Mouse (Mus musculus) naive thymus-derived CD4-positive, alpha-beta T cell, adult 2 months (primary cell): ENCODE data around the gene Tm7sf3.

Experiments used
- DNase-seq: peaks from one replicate; pipeline ENCODE4 v3.0.0-alpha.2; 2011; ENCODE audit warnings: low read depth

The Tm7sf3 gene

DNA sequence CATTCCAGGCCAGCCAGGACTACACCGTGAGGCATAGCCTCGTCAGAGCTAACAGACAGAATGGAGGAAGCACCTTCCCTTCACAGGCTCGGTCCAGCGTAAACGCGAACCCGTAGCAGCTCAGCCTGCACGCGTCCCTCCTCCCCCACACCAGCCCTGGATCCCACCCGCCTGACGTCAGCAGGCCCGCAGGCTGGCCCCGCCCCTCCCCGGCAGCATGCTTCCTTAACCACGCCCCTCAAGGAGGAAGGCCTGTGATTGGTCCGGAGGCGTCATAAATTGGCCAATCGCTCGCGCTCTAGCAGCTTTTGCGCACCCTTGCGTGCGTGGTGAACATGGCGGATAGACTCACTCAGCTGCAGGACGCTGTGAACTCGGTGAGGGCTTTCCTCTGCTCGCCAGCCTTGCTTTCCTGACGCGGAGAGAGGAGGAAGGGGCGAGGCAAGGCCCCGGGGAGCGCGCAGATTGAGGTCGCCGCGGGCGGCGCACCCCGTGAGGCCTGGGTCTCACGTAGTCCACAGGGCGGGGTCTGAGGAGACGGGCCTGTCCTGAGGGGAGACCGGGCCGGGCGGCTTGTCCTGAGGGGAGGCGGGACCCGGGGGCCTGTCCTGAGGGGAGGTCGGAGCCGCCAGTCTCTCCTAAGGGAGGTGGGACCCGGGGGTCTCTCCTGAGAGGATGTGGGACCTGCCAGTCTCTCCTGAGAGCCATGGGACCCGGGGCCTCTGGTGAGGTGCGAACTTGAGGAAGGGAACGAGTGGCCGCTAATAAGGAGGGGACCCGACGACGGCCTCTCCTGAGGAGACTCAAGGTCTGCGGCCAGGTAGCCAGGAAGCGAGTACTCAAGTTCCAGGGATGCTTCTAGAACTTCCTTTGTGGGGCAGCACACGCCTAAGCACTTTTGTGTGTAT is at the start of gene Tm7sf3, which contains the start of gene Med21:
Tm7sf3 (minus strand) TSS at position 549 of the 908 bp plus-strand sequence.
Med21 (plus strand) TSS at position 272 of the 908 bp plus-strand sequence.
- DNase-seq: peak; percentile 98

DNA sequence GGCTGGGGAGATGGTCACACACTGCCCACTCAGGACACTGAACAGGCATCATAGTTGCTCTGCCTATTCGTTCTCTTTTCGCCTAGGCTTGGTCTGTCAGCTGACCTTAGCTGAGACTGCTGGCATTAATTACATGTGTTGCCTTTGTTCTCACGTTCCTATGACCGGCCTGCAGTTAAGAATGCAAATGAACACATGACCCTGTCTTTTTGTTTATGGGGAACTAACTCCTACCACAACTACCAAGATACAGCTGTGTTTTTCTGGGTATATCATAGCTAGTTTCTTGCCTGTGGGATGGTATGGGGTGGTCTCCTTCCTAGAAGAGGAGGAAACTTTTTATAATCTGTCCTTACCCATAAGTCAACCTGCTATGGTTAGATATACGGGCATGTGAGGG is 46.2 kb upstream of the Tm7sf3 start:
- DNase-seq: no peak

DNA sequence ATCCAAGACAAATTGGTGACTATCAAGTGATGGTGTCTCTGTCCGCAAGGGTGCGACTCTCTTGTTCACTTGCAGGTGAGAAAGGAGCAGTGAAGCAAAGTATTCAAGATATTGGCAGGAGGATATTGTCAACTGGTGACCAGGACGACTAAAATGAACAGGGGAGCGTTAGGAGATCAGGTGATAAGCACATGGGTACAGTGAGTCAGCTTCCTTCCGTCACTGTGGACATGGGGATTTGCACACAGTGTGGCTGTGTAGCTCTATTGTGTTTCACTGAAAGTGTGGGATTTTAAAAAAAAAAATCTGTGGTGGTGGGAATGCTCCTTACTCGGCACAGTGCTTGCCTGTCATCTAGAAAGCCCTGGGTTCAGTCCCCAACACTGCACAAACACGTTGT is 45.4 kb upstream of the Tm7sf3 start:
- no peak for DNase-seq

DNA sequence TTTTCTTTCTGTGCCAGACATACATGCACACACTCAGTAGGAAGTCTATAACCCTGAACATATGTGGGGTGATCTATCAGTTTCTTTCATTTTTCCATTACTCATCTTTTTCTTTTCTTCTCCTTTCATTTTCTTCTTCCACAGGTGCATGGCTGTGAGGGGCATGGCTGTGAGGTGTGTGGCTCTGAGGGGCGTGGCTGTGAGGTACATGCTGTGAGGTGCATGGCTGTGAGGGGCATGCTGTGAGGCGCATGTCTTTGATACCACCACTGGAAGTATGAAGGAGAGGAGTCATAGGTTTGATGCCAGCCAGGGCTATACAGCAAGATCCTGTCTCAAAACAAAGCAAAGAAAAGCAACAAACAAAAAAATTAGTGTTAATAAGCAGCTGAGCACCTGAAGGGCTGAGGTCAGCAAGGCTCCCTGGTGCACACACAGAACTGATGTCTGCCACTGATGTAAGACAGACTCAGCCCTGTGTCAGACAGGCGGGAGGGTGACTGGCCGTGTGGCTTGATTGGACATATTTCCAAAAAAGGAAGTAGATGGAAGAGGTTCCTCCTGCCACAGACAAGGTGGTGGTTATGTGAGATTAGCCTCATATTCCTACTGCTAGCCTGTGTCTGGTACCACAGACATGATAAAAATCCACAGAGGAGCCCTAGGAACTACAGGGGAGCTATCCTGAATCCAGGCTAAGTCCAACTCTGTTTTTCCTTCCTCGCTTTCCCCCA is 44.0 kb upstream of the Tm7sf3 start:
- no peak for DNase-seq

DNA sequence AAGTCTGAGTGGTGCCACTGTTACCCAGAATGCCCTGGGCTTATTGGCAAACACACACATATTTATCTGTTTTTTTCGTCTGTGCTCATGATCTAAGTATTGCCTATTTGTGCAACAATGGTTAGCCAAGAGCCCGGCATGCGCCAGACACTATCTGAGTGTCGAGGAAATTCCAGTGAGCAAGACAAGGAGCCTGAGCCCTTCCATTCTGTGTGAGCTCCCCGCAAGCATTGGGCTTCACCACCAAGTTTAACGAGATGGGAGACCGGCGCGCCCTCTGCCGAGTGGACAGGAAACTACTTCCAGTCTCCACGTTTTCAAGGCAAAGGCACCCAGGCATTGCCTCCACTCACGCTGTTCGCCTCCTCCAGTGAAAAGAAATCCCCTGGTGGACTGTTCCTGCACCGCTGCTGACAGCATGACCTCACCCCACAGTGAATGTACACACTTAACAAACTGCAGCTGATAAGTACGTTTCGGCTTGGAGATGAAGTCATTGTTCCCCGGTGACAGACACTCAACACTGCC is 43.2 kb upstream of the Tm7sf3 start:
- peak; percentile 19 for DNase-seq

DNA sequence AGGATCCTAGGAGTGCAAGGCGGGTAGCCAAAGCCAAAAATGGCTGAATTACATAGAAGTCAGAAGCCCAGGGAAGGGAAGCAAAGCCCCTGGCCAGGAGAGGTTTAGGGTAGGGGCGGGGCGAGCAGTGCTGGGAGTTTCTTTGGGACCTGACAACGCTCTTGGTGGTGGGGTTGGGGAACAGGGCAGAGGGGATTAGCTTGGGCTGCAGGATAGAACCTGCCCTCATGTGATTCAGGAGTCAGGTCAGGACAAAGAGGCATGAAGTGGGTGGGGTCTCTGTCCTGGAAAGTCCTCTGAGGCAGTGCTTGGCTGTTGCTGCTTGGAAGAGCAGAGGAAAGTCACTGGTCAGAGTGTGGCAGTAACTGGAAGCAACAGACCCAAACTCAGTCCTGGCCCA is 41.3 kb upstream of the Tm7sf3 start:
- no peak for DNase-seq

DNA sequence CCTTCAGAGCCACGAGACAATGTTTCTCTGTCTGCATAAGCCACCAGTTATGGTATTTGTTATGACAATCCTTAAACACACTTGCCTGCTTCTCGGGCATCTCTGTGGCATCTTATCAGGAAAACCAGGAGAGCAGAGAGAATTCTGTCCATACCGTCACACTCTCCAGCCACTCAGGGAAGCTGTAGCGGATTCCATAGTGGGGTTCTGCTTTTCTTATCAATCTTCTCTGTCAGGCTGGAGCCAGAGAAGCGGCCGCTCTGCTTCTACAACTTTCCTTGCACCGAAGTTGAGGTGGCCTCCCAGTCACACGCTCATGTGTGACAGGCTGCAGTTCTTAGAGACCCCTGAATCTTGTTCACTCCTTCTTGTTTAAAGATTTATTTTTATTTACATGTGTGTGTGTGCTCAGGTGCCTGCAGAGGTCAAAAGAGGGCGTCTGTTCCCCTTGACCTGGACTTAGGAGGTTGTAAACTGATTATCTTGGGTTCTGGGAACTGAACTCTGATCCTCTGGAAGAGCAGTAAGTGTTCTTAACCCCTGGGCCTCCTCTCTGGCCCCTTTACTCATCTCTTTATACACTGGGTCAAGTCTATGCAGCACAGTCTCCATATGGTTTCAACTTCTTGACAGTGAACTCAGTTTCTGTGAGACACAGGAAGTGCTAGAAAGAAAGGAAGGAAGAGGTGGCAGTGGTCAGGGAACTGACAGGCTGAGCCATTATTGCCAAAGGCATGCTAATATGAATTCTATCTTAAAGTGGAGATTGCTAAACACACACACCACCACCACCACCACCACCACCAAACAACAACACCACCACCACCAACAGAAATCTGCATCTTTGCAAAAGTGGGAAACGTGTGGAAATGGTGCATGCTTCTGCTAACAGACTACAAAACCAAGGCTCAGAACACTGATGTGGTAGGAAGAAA is 35.8 kb upstream of the Tm7sf3 start:
- no peak for DNase-seq

DNA sequence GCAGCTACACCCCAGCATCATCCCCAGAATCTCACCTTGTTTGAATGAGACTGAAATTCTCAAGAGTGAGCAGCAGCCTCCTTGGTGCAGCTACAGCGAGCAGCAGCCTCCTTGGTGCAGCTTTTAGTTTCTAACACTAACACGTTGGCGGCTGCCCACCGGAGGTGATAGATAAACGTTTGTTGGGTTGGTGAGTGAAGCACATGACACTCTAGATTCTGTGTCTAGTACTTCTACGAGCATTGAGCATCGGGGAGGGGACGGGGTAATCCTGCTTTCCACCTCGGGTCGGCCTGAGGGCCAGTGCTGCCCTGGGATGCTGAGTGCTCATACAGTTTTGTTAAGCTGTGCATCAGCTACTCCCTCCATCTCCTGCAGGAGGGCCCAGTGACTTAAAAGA is 34.3 kb upstream of the Tm7sf3 start:
- DNase-seq: no peak

DNA sequence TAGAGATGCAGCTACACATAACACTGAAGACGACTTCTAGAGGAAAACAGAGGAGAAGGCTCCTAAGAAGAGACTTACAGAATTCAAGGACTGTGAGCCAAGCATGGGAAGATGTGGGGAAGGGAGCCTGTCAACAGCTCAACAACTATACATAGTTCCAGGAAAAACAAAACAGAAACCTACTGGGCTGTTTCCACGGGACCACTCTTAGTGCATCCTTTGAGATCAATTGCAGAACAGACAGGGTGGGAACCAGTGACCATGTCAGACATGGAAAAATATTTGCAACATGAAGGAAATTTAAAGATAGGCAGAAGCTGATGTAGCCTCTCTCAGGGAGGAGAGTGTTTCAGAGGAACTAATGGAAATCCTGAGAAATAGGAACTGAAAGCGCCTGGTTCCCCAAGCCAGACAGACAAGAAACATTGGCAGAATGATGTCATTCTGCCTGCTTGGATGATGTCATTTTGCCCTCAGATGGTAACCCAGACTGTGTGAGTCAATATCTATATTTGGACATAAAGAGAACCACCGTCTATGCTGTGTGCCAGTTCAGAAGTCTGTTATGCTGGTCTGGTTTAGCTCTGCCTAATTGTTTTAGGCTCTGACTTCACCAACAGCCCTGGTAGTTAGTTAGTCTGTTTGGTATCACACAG is 32.4 kb upstream of the Tm7sf3 start:
- DNase-seq: no peak

DNA sequence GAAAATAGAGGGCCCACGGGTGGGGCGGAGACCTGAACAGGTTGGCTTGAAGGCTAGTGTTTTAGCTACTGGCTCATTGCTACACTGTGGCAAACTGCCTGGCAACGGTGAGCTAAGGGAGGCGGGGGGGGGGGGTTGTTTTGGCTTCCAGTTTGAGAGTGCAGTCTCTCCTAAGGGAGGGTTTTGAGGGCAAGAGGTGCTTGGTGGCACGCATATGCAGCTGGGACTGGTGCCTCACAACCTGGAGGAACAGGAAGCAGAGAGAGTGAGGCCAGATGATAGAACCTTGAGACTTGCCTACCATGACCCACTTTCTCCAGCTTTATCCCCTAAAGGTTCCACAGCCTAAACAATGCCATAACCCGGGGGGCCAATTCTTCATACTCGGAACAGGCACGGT is 31.8 kb upstream of the Tm7sf3 start:
- DNase-seq: no peak

DNA sequence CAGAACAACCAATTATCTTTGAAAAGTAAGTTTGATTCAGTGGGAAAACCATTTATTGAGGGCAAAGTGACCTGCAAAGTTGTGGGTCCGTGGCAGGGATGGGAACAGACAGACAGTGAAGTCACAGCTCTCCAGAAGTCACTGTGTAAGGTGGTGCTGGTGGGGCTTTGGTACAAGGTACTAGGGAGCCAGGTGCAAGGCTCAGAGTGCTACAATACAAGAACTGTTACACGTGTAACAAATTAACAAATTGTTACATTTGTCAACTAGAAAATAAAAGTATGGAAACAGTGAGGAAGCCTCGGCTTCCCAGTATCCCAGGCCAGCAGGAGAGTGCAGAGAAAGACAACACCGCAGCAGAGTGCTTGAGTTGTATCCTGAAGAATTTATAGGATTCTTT is 31.1 kb upstream of the Tm7sf3 start:
- DNase-seq: no peak

DNA sequence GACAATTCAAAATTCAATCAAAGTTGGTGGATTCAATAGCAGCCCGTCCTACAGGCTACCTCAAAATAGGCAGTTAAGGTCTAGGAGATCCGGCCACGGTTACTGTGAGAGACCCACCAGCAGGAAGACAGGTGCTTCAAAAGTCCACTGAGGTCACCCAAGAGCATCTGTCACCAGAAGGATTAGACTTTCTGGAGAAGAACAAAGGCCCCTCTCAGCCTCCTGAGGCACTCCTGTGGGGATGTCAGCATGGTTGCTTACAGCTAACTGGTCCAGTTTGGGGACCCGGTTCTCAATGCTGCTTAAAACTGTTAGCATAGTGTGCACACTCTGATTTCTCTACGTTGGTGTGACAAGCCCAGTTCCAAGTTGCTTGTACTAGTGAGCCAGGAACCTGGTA is 29.5 kb upstream of the Tm7sf3 start:
- no peak for DNase-seq

DNA sequence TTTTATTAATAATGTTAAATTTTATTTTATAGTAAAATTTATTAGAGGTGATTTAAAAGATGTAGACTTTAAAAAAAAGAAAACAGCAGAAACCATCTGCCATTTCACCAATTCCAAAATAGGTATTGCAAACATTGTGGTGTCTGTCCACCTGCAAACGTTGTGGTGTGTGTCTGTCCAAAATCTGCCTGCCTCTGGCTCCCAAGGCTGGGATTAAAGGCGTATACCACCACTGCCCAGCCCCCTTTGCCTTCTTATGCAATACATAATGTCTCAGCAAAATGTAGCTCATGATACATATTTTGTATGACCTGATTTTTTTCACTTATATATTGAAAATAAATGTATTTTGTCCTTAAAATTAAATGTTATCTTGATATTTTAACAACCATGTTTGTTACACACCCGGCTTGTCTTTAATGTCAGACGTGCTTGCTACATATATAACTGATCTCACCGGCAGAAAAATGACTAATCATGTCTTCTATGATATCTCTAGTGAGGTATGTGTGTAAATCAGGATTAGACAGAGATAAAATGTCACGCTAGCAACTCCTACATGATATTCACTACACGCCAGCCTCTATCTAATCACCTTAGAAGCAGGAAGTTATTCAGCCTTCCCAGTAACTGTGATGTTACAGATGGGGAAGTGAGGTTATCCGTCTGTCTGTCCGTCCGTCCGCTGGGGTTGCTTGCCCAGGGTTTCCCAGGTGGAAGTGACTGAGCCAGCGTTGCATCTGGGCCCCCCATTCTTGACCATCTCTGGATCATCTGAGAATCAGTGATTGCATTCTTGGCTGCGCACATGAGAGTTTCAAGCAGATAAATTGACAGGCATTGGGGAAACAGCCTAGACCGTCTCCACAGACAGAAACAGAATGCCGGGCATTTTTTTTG is 28.6 kb upstream of the Tm7sf3 start:
- no peak for DNase-seq

DNA sequence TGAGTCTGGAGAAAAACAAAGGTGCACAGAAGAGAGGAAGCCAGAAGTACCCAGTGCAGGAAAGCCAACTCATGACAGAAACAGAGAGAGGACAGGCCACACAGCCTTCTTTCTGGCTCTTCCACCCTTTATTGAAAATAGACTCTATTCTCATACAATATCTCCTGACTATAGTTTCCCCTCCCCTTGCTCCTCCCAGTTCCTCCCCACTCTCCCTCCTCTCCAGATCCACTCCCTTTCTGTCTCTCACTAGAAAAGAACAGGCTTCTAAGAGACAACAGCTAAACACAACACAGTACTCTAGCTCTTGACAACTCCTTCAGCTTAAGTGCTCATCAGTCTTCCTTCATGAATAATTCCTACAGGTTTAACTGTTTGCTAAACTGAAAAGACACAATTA is 26.0 kb upstream of the Tm7sf3 start:
- DNase-seq: no peak

DNA sequence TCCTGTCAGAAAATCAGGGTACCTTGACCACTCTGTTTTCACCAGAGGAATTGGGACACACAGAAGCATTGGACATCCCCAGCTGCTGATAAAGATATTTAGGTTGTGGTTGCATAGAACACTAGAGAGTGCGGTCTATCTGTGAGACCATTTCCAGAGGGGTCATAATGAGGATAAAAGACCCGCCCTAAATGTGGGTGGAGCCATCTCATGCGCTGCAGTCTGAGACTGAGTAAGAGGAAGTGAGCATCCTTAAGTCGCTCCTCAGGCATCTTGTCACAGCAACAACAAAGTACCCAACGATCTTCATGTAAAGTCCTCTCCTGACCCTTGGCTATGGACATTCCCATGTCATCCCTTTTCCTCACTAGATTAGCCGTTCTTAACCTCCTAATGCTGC is 24.2 kb upstream of the Tm7sf3 start:
- no peak for DNase-seq

DNA sequence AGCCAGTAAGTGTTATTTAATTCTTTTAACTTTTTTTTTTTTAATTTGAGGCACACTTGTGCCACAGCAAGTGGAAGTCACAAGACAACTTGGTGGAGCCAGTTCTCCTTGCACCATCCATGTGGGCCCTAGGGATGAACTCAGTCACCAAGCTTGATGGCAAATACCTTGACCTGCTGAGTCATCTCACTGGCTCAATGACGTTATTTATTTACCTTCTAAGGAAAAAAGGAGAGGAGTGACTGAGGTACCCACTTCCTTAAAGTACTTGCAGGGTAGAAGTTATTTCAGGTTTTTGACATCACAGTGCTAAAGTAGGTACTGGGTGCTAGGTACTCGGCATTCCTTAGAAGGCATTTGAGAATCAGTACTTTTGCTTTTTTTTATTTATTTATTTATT is 22.8 kb upstream of the Tm7sf3 start:
- DNase-seq: no peak

DNA sequence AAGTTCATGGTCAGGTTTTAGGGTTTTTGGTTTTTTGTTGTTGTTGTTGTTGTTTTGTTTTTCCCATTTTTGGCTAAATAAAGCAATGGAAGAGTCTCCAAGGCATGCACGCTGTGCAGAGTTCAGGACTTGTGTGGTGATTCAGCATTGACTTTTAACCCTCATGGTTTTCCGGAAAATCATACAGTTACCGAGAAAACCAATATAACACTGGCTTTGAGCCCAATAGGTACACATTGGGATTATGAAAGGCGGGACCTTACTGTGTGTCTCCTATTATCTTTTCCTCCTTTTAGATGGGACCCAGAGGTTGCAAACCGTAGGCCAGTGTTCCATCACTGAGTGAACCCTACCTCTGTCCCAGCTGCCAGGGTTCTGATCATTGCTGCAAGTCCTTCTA is 22.3 kb upstream of the Tm7sf3 start:
- DNase-seq: no peak

DNA sequence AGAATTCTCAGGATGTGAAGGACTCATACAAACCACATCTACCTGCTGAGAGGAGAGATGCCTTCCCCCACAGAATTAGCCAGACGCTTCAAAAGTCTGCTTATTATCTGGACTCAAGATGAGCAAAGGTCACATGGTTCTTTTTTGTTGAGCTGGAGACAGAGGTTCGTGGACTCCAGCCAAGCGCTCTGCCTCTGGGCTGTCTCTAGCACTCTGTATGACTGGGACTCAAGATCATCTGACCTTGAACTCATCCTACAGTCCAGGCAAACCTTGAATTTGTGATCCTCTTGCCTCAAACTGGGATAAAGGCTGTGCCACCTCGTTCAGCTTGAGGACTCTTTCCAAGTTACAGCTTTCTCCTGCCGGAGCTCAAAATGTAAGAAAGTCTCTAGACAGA is 21.5 kb upstream of the Tm7sf3 start:
- no peak for DNase-seq

DNA sequence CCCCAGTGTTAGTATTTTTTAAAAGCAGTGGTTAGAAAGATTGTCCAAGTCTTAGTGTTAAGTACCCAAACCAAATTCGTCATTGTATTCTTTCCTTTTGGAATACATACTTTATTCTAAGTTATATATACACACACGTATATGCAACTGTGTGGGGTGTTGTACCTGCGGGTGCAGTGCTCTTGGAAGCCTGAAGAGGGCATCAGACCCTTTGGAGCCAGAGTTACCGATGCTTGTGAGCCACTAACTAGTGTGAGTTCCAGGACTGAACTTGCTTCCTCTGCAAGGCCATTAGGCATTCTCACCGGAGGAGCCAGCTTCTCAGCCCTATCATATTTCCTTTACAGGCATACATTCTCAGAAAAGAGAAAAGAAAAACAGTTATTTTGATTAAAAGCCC is 20.1 kb upstream of the Tm7sf3 start:
- DNase-seq: peak; percentile 59

DNA sequence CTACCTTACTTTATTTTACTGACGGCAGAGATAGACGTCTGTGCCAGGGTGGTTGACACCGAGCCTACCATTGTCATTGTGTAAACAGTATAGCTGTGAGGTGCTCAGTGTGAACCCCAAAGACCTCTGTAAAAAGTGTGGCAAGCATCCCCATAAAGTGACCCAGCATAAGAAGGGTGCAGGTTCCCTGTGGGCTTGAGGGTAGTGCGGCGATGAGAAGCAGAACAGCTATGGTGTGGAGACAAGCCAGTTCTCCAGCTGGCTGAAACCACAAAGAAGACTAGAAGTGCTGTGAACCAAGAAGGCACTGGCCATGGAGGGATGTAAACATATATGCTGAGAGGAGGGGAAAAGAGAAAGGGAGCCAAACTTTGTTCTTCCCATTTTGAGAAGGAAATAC is 19.0 kb upstream of the Tm7sf3 start:
- no peak for DNase-seq
